Mouse (Mus musculus): ENCODE data around the gene Rasgrf2. TPM values are rescaled to one million over a fixed set of nuclear protein-coding genes. Genes with fewer than 3 reads are reported as not detected.

The Rasgrf2 gene
- polyA plus RNA-seq (2014; fragmentation: Illumina TruSeq; extraction: RNeasy Lipid Tissue Mini Kit (QIAGEN cat#74804); ENCODE audit: low read depth, low replicate concordance), result 4.1 TPM

GRCm38 (mm10) chr13:92131384-92132150, at the start of gene Rasgrf2:
Gene Rasgrf2 (minus strand): TSS chr13:92131656.

GRCm38 (mm10) chr13:91876741-91877349, 254.6 kb downstream of the Rasgrf2 start, which contains the start of gene Ckmt2:
Gene Ckmt2 (minus strand): TSS chr13:91876885.

Other genes starting within 250 kb of the Rasgrf2 start
- gene Gm20379, start 174.3 kb upstream of the Rasgrf2 start, polyA plus RNA-seq (2014; fragmentation: Illumina TruSeq; extraction: RNeasy Lipid Tissue Mini Kit (QIAGEN cat#74804); ENCODE audit: low read depth, low replicate concordance), result not detected
- gene Dhfr, start 223.1 kb upstream of the Rasgrf2 start, polyA plus RNA-seq (2014; fragmentation: Illumina TruSeq; extraction: RNeasy Lipid Tissue Mini Kit (QIAGEN cat#74804); ENCODE audit: low read depth, low replicate concordance), result 18.8 TPM
- 54.8 TPM for gene Msh3, start 223.3 kb upstream of the Rasgrf2 start, polyA plus RNA-seq (2014; fragmentation: Illumina TruSeq; extraction: RNeasy Lipid Tissue Mini Kit (QIAGEN cat#74804); ENCODE audit: low read depth, low replicate concordance)

Data from adrenal gland, adult 10 weeks (tissue).